Mouse (Mus musculus) A20 (cell line): Measurements from ENCODE around the gene Tdrd6.

Source experiments
- DNase-seq: peaks from one replicate; pipeline ENCODE4 v3.0.0-alpha.2; 2011; ENCODE audit warnings: low read depth, low spot score

Tdrd6 gene

GRCm38 (mm10) chr17:43629496-43630426 is at the start of gene Tdrd6:
Gene Tdrd6 (minus strand): TSS chr17:43630299.
- DNase-seq, result no peak

GRCm38 (mm10) chr17:43677317-43677716 is 47.2 kb upstream of the Tdrd6 start:
- peak; percentile 80 for DNase-seq

GRCm38 (mm10) chr17:43676241-43676640 is 46.1 kb upstream of the Tdrd6 start:
- peak; percentile 58 for DNase-seq

- DNase-seq, result no peak
Observed at GRCm38 (mm10) chr17:43675228-43675627, 45.1 kb upstream of the Tdrd6 start.

- DNase-seq, result no peak
Observed at GRCm38 (mm10) chr17:43671907-43672306, 41.8 kb upstream of the Tdrd6 start.

GRCm38 (mm10) chr17:43669145-43669695 is 39.1 kb upstream of the Tdrd6 start:
- no peak for DNase-seq

GRCm38 (mm10) chr17:43667290-43667843 is 37.3 kb upstream of the Tdrd6 start, which contains the start of gene Cyp39a1:
Gene Cyp39a1 (plus strand): TSS chr17:43667425.
- no peak for DNase-seq

- peak; percentile 92 for DNase-seq
Observed at GRCm38 (mm10) chr17:43666576-43667289, 36.6 kb upstream of the Tdrd6 start, which contains the start of gene Slc25a27. Gene Slc25a27 (minus strand): TSS chr17:43667214.

GRCm38 (mm10) chr17:43651314-43652046 is 21.4 kb upstream of the Tdrd6 start:
- peak; percentile 65 for DNase-seq

GRCm38 (mm10) chr17:43649641-43650436 is 19.7 kb upstream of the Tdrd6 start:
- DNase-seq, result peak; percentile 58

- DNase-seq, result no peak
Observed at GRCm38 (mm10) chr17:43646925-43647324, 16.8 kb upstream of the Tdrd6 start.

GRCm38 (mm10) chr17:43645136-43645535 is 15.0 kb upstream of the Tdrd6 start:
- DNase-seq, result peak; percentile 5

- DNase-seq, result no peak
Observed at GRCm38 (mm10) chr17:43644375-43644774, 14.3 kb upstream of the Tdrd6 start.

GRCm38 (mm10) chr17:43643191-43643590 is 13.1 kb upstream of the Tdrd6 start:
- no peak for DNase-seq

- DNase-seq, result peak; percentile 14
Observed at GRCm38 (mm10) chr17:43640825-43641224, 10.7 kb upstream of the Tdrd6 start.

GRCm38 (mm10) chr17:43637146-43637545 is 7.0 kb upstream of the Tdrd6 start:
- DNase-seq, result no peak

GRCm38 (mm10) chr17:43630427-43630760 is 295 bp upstream of the Tdrd6 start:
- no peak for DNase-seq

- DNase-seq, result no peak
Observed at GRCm38 (mm10) chr17:43629026-43629495, 1.0 kb downstream of the Tdrd6 start.

GRCm38 (mm10) chr17:43628246-43628645 is 1.9 kb downstream of the Tdrd6 start:
- DNase-seq, result no peak

GRCm38 (mm10) chr17:43622076-43622475 is 8.0 kb downstream of the Tdrd6 start:
- DNase-seq, result no peak
